Mouse (Mus musculus) cortical plate, adult 2 months (tissue): ENCODE measurements around the gene Pter. TPM values are rescaled to one million over a fixed set of nuclear protein-coding genes. Genes with fewer than 3 reads are reported as not detected.

ENCODE experiments used
- H3K27ac ChIP-seq: fragments of 200-500 bp; 2 replicates; pipeline ENCODE4 v1.5.1; 2012; ENCODE audit warnings: low read length, control low read depth, inconsistent platforms; ENCODE audit not compliant: insufficient read depth
- H3K4me1 ChIP-seq: fragments of 200-500 bp; 2 replicates; pipeline ENCODE4 v1.6.1; 2011; ENCODE audit warnings: low read length; ENCODE audit not compliant: control insufficient read depth, insufficient read depth
- H3K4me3 ChIP-seq: fragments of 200-500 bp; 2 replicates; pipeline ENCODE4 v1.5.1; 2011; ENCODE audit warnings: mild to moderate bottlenecking, low read length, control low read depth; ENCODE audit not compliant: insufficient read depth
- CTCF ChIP-seq: fragments of 200-500 bp; IDR thresholded peaks from 2 replicates; pipeline ENCODE4 v1.5.1; 2011; ENCODE audit warnings: mild to moderate bottlenecking, control low read depth, low read length; ENCODE audit not compliant: insufficient read depth; ENCODE audit errors: extremely low read depth
- POLR2A ChIP-seq: fragments of 200-500 bp; IDR thresholded peaks from 2 replicates; pipeline ENCODE4 v1.6.1; 2011; ENCODE audit warnings: mild to moderate bottlenecking, low read length, control low read depth; ENCODE audit not compliant: insufficient read depth; ENCODE audit errors: extremely low read depth
- polyA plus RNA-seq: library from polyadenylated mRNA; depleted of rRNA; stranded (reverse); fragments of >200 nt; gene quantifications from 2 replicates; pipeline ENCODE4 v1.2.3, GENCODE M21; 2012

Gene Pter
- polyA plus RNA-seq, 1 experiment = 3.4 TPM

DNA sequence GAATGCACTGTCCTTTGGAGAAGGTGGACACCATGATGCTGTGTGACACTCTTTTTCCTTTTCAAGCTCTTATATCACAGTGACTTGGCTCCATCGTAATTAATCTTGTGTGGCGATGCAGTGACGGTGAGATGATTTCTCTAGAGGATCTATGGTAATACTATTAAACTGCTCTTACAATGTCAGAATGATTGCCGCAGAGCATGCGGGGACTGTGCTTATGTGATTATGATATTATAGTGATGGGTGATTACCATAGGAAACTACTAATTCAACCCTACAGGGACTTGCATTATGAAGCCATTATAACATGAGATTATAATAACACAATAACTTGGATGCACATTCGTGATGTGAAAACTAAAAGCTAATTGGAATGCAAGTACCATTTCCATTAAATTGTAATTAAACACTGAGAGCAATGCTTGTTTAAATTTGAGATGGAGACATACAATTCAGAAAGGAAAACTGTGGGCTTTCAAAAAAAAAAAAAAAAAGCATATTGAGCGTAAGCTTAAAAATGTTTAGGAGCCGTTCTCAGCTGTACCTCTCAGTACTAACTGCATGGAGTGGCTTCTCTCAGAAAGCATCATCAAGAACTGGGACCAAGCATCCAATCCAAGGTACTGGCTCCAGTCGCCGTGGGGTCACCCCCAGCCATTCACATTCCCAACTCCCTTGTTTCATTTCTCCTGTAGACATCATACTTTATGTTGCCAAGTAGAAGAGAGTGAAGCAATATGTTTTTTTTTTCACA is 13.8 kb downstream of the Pter start:
- Histone ChIP-seq H3K27ac (no peak overlapping the region), H3K4me1 (no peaks in the 10 kb centered on the region; the same call in 1 of the 2 replicates), H3K4me3 (no peak overlapping the region)
- TF ChIP-seq CTCF = no peak
- no peak for TF ChIP-seq POLR2A

GRCm38 (mm10) chr2:12938641-12939040 is 14.8 kb downstream of the Pter start:
- TF ChIP-seq CTCF = no peak
- TF ChIP-seq POLR2A = no peak
- H3K4me3 ChIP-seq = no peak overlapping the region
- H3K4me1 ChIP-seq = no peaks in the 10 kb centered on the region; the same call in 1 of the 2 replicates
- no peak overlapping the region for H3K27ac ChIP-seq

DNA sequence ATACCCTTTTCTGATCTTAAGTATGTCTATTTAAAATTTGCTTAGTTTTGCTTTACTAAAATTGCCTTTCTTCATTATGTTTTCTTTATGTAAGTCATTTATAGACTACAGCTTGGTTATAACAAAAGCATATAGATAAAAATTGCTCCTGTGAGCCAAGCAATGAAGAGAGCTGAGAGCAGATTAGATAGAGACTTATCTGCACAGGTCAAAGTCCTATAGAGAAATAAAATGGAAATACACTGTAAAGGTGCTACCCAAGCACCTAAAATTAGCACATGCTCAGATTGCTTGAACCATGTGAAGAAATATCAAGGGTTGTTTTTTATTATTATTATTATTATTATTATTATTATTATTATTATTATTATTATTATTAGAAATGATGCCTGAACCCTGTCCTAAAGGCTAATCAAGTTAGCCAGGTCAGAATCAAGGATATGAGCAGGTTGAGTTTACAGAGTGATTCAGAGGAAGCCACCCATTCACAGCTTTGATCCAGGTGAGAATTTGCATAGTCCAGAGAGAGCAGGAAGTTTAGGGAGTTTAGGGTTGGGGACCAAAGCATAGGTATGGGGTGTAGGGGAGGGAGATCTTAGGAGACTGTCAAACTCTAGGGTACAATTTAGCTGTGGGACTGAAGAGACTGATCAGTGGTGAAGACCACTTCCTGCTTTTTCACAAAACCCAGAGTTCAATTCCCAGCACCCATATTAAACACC is 33.0 kb downstream of the Pter start:
- TF ChIP-seq POLR2A (no peak), CTCF (no peak)
- Histone ChIP-seq H3K27ac (no peak overlapping the region), H3K4me1 (no peaks in the 10 kb centered on the region), H3K4me3 (no peak overlapping the region)

- TF ChIP-seq POLR2A (no peak), CTCF (no peak)
- H3K27ac ChIP-seq = no peak overlapping the region
- H3K4me3 ChIP-seq = no peak overlapping the region
- no peaks in the 10 kb centered on the region for H3K4me1 ChIP-seq
These were observed 46.3 kb downstream of the Pter start for GRCm38 (mm10) chr2:12970049-12970724.

- Histone ChIP-seq H3K4me1 (no peaks in the 10 kb centered on the region), H3K27ac (no peak overlapping the region), H3K4me3 (no peak overlapping the region)
- TF ChIP-seq POLR2A (no peak), CTCF (no peak)
These were observed 49.9 kb downstream of the Pter start for GRCm38 (mm10) chr2:12973752-12974151.

GRCm38 (mm10) chr2:12977367-12977766 is 53.5 kb downstream of the Pter start:
- Histone ChIP-seq H3K4me1 (no peaks in the 10 kb centered on the region), H3K4me3 (no peak overlapping the region), H3K27ac (no peak overlapping the region)
- TF ChIP-seq POLR2A (no peak), CTCF (no peak)

DNA sequence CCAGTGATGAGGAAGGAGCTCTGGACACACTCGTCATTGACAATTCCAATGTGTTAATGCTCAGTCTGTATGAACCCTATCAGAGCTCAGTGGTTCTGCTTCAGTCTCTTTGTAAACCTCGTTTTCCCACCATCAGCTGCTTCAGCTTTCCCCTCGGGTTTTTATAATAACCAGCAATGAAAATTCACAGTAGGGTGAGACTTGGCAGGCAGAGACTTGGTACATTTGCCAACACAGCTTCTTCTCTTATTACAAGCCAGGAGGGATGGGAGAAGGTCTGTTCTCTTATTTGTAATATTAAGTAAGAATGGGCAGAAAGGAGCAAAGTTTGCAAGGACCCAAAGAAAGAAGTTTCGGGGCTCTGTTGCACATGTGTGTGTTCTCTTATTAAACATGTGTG is 54.9 kb downstream of the Pter start:
- no peaks in the 10 kb centered on the region for H3K4me1 ChIP-seq
- H3K4me3 ChIP-seq = no peak overlapping the region
- TF ChIP-seq POLR2A = no peak
- no peak for TF ChIP-seq CTCF
- no peak overlapping the region for H3K27ac ChIP-seq

DNA sequence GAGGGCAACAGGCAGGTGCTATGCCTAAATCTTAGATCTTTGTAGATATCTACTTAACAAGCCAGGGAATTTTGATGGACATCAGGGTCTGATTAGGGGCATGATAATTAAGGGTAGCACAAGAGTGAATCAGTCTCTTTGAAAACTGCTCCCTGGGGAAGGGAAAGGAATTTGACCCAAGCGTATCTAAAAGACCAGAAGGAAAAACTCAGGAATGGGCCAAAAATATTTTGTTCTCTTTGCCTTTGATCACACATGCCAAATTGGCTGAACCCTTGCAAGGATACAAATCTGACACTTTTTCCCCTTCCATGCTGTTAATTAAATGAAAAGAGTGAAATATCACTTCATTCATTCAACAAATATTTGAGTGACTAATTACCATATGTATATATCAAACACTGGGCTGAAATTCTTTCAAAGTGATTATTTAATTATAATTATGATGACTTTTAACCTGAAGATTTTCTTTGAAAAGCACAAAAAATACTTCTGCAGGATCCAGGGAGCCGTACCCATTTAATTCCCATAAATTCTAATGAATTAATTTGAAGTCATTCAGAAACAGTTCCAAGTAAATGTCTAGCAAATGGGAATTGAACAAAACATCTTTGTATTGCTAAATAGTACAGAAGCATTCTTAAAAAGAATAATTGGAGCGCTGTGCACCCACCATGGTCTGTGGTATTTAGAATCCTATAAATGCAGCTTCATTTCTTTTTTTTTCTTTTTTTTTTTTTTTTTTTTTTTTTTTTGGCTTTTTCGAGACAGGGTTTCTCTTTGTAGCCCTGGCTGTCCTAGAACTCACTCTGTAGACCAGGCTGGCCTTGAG is 61.3 kb downstream of the Pter start:
- no peak overlapping the region for H3K4me3 ChIP-seq
- no peak overlapping the region for H3K27ac ChIP-seq
- H3K4me1 ChIP-seq = no peaks in the 10 kb centered on the region
- no peak for TF ChIP-seq CTCF
- TF ChIP-seq POLR2A = no peak

DNA sequence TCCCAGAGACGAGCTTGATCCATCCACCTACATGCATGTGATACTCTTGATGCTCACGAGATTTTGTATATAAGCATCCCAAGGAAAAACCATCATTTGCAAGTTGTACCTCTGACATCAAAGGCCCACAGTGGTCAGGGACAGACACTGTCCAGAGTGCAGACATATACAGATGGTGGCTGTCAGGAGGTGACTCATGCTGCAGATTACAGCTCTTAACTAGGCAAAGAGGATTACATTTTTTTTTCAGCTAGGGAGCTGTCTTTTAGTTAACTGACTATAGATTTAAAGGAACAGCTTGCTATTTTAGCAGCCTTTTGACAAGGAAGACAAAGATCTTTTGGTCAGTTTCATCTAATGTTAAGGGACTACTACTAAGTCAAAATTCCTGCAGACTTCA is 76.2 kb downstream of the Pter start:
- Histone ChIP-seq H3K4me1 (no peaks in the 10 kb centered on the region; the same call in 1 of the 2 replicates), H3K27ac (no peak overlapping the region), H3K4me3 (no peak overlapping the region)
- TF ChIP-seq CTCF (no peak), POLR2A (no peak)
